Mouse (Mus musculus) kidney, embryonic 14.5 days (tissue): ENCODE results near the gene Rab3c. TPM values are rescaled to one million over a fixed set of nuclear protein-coding genes. Genes with fewer than 3 reads are reported as not detected.

ENCODE experiments used
- ATAC-seq: fragments of 200-750 bp; cut with Nextera tagmentation; 2 replicates; pipeline ENCODE4 v1.8.0; 2017; ENCODE audit warnings: moderate number of reproducible peaks, mild to moderate bottlenecking, moderate TSS enrichment, moderate library complexity; ENCODE audit not compliant: low FRiP score, low TSS enrichment
- H3K27ac ChIP-seq: fragments of 300-500 bp; sonication (generic); 2 replicates; pipeline ENCODE4 v1.5.1; 2014; ENCODE audit warnings: low read depth, mild to moderate bottlenecking, low read length, moderate library complexity, mixed read lengths
- H3K27me3 ChIP-seq: fragments of 300-500 bp; sonication (generic); 2 replicates; pipeline ENCODE4 v1.6.1; 2014; ENCODE audit warnings: mild to moderate bottlenecking, low read length; ENCODE audit not compliant: control insufficient read depth, insufficient read depth
- H3K36me3 ChIP-seq: fragments of 300-500 bp; sonication (generic); 2 replicates; pipeline ENCODE4 v1.6.1; 2014; ENCODE audit warnings: low read length, mixed read lengths; ENCODE audit not compliant: control insufficient read depth, insufficient read depth
- H3K4me1 ChIP-seq: fragments of 300-500 bp; sonication (generic); 2 replicates; pipeline ENCODE4 v1.6.1; 2014; ENCODE audit warnings: low read length, mixed read lengths; ENCODE audit not compliant: control insufficient read depth, insufficient read depth
- H3K4me2 ChIP-seq: fragments of 300-500 bp; sonication (generic); replicated peaks from 2 replicates; pipeline ENCODE4 v1.6.1; 2014; ENCODE audit warnings: low read depth, mild to moderate bottlenecking, low read length
- H3K4me3 ChIP-seq: fragments of 300-500 bp; sonication (generic); 2 replicates; pipeline ENCODE4 v1.5.1; 2014; ENCODE audit warnings: mild to moderate bottlenecking, low read length
- H3K9ac ChIP-seq: fragments of 300-500 bp; sonication (generic); 2 replicates; pipeline ENCODE4 v1.6.1; 2014; ENCODE audit warnings: low read depth, mild to moderate bottlenecking, low read length, moderate library complexity
- H3K9me3 ChIP-seq: fragments of 300-500 bp; sonication (generic); 2 replicates; pipeline ENCODE4 v1.6.1; 2016; ENCODE audit warnings: low read length; ENCODE audit not compliant: control insufficient read depth
- WGBS: fragments of 180-500 bp; shearing (Covaris S2); extraction: QIAGEN DNeasy Blood & Tissue Kit; methylation state at CpG from one replicate; pipeline ENCODE4 v1.1.7; 2014; 5-methylcytosine and 5-hydroxymethylcytosine counted together
- polyA plus RNA-seq: library from polyadenylated mRNA; unstranded; fragments of >200 nt; fragmentation: Nextera tagmentation; extraction: Ambion mirVana; gene quantifications from 2 replicates; pipeline ENCODE4 v1.2.1, GENCODE M21; 2014

Gene Rab3c
- polyA plus RNA-seq, 1 experiment from 2014 or later: not detected

- 82% methylated on average over 4 of the region's 4 CpGs for WGBS
- no peak for ATAC-seq
- Histone ChIP-seq H3K27ac (no peak overlapping the region), H3K36me3 (no peaks in the 10 kb centered on the region), H3K9me3 (no peaks in the 10 kb centered on the region), H3K4me1 (no peaks in the 10 kb centered on the region), H3K4me3 (no peak overlapping the region), H3K4me2 (no peak overlapping the region), H3K9ac (no peak overlapping the region), H3K27me3 (no peaks in the 10 kb centered on the region)
These were observed 112.2 kb downstream of the Rab3c start for GRCm38 (mm10) chr13:110168570-110168969.

GRCm38 (mm10) chr13:110166622-110167330 lies 114.0 kb downstream of the Rab3c start:
- Histone ChIP-seq H3K9ac (no peak overlapping the region), H3K36me3 (no peaks in the 10 kb centered on the region), H3K27ac (no peak overlapping the region), H3K9me3 (no peaks in the 10 kb centered on the region), H3K4me1 (no peaks in the 10 kb centered on the region), H3K27me3 (no peaks in the 10 kb centered on the region), H3K4me2 (no peak overlapping the region), H3K4me3 (no peak overlapping the region)
- peak; percentile 81 for ATAC-seq
- WGBS: 44% methylated on average over 3 of the region's 3 CpGs

- WGBS: 70% methylated on average over 4 of the region's 4 CpGs
- no peak for ATAC-seq
These were observed 120.8 kb downstream of the Rab3c start for GRCm38 (mm10) chr13:110159980-110160379.

GRCm38 (mm10) chr13:110158588-110159519 lies 121.9 kb downstream of the Rab3c start:
- Histone ChIP-seq H3K4me2 (no peak overlapping the region), H3K36me3 (no peaks in the 10 kb centered on the region), H3K4me3 (no peak overlapping the region), H3K27me3 (no peaks in the 10 kb centered on the region), H3K4me1 (no peaks in the 10 kb centered on the region), H3K9me3 (no peaks in the 10 kb centered on the region), H3K27ac (no peak overlapping the region), H3K9ac (no peak overlapping the region)
- 68% methylated on average over 7 of the region's 7 CpGs for WGBS
- ATAC-seq: no peak

More at GRCm38 (mm10) chr13:110159980-110160379, 120.8 kb downstream of the Rab3c start:
- H3K9me3 ChIP-seq: no peaks in the 10 kb centered on the region
- no peak overlapping the region for H3K4me3 ChIP-seq
- H3K9ac ChIP-seq: no peak overlapping the region
- no peak overlapping the region for H3K27ac ChIP-seq
- H3K4me1 ChIP-seq: no peaks in the 10 kb centered on the region
- H3K4me2 ChIP-seq: no peak overlapping the region
- H3K36me3 ChIP-seq: no peaks in the 10 kb centered on the region
- H3K27me3 ChIP-seq: no peaks in the 10 kb centered on the region

GRCm38 (mm10) chr13:110145545-110145944 lies 135.3 kb downstream of the Rab3c start:
- no peak overlapping the region for H3K4me3 ChIP-seq
- WGBS: 75% methylated on average over 3 of the region's 3 CpGs
- ATAC-seq: no peak
- H3K27ac ChIP-seq: no peak overlapping the region
- no peaks in the 10 kb centered on the region for H3K27me3 ChIP-seq
- H3K36me3 ChIP-seq: no peaks in the 10 kb centered on the region
- no peak overlapping the region for H3K9ac ChIP-seq
- no peak overlapping the region for H3K4me2 ChIP-seq
- H3K4me1 ChIP-seq: no peaks in the 10 kb centered on the region
- H3K9me3 ChIP-seq: no peaks in the 10 kb centered on the region

- no peak overlapping the region for H3K27ac ChIP-seq
- 80% methylated on average over 8 of the region's 8 CpGs for WGBS
- H3K36me3 ChIP-seq: no peaks in the 10 kb centered on the region
- no peaks in the 10 kb centered on the region for H3K4me1 ChIP-seq
- no peak overlapping the region for H3K4me3 ChIP-seq
- H3K9ac ChIP-seq: no peak overlapping the region
- H3K4me2 ChIP-seq: no peak overlapping the region
- no peaks in the 10 kb centered on the region for H3K9me3 ChIP-seq
- no peak for ATAC-seq
- H3K27me3 ChIP-seq: no peaks in the 10 kb centered on the region
These were observed 135.8 kb downstream of the Rab3c start for GRCm38 (mm10) chr13:110145019-110145418.

- Histone ChIP-seq H3K4me2 (no peak overlapping the region), H3K27me3 (no peaks in the 10 kb centered on the region), H3K4me1 (no peaks in the 10 kb centered on the region), H3K9ac (no peak overlapping the region), H3K9me3 (no peaks in the 10 kb centered on the region), H3K4me3 (no peak overlapping the region), H3K36me3 (no peaks in the 10 kb centered on the region), H3K27ac (no peak overlapping the region)
- no peak for ATAC-seq
- 86% methylated on average over 5 of the region's 5 CpGs for WGBS
These were observed 141.5 kb downstream of the Rab3c start for GRCm38 (mm10) chr13:110139339-110139738.

- Histone ChIP-seq H3K36me3 (no peaks in the 10 kb centered on the region), H3K27me3 (no peaks in the 10 kb centered on the region), H3K9me3 (no peaks in the 10 kb centered on the region), H3K4me1 (no peaks in the 10 kb centered on the region), H3K9ac (no peak overlapping the region), H3K27ac (no peak overlapping the region), H3K4me2 (no peak overlapping the region), H3K4me3 (no peak overlapping the region)
- 73% methylated on average over 5 of the region's 5 CpGs for WGBS
- no peak for ATAC-seq
These were observed 142.2 kb downstream of the Rab3c start for GRCm38 (mm10) chr13:110138644-110139043.
